Mouse (Mus musculus) right cerebral cortex, adult 2 months (tissue): ENCODE results near the gene Gm5485.

ENCODE experiments used
- DNase-seq, 2 experiments: peaks; one replicate each; pipeline ENCODE4 v3.0.0; 2021 to 2022; ENCODE audit warnings: low spot score in 2 of 2

The Gm5485 gene

GRCm38 (mm10) chr16:48372461-48372860, 39.8 kb downstream of the Gm5485 start:
- no peak for DNase-seq

- no peak for DNase-seq
These were observed 44.1 kb downstream of the Gm5485 start for GRCm38 (mm10) chr16:48368096-48368495.

DNA sequence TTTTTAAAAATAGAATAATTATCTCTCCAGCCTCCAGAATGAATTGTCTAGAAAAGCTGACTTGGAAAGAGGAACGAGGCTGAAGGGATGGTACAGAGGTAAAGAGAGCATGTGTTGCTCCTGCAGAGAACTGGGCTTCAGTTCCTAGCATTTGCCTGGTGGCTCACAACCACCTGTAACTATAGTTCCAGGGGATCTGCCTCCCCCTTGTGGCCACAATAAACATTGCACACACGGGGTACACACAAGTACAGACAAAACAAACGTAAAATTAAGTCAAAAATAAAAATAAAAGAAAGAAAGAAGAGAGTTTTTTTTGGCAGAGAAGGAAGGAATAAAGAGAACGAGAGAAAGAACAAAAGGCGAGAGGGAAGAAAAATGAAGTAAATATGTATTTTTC, 45.4 kb downstream of the Gm5485 start:
- DNase-seq: no peak

DNA sequence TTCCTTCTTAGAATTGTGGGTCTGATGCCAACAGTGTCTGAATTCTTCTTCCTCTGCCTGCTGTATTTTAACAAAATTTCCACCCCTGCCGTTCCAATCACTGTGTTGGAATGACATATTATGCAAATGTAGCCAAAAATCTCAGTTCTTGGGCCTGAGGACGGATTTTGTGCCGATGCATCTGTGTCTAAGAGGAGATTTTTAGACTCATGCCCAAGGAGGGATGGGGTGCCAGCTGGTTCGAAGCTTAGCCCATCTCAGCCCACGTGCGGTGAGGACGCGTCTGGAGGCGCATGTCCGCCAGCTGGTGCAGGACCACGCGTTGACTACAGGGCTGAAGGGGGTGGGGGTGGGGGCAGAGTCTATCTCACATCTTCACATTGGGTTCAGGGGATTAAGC, 51.3 kb downstream of the Gm5485 start:
- DNase-seq: peak; percentile 41 to 56

- no peak for DNase-seq
These were observed 55.8 kb downstream of the Gm5485 start for GRCm38 (mm10) chr16:48356417-48356816.

- DNase-seq: no peak
These were observed 56.5 kb downstream of the Gm5485 start for GRCm38 (mm10) chr16:48355716-48356115.
